Mouse (Mus musculus): ENCODE measurements at regions not wholly inside any gene's neighbourhood (a gene's known extent, or its start where the extent isn't known, plus 50 kb on each side); places are given as distances from the start of the nearest gene placed in this dataset.

DNA sequence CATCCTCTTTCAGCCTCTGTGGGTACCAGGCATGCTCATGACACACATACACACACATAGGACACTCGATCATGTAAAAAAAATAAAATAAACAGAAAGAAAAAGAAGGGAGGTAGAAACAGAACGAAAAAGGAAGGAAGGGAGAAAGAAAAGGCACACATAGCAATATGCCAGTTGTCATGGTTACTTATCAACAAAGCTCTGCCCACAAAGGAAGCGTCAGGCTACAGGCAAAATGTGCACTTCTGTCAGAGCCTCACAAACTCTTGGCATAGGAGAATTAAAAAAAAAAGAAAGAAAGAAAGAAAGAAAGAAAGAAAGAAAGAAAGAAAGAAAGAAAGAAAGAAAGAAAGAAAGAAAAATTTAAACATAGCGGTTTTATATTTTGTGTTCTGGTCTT is 56.9 kb upstream of the Sox2 start:
- DNase-seq (ENCODE audit: low spot score in 2 of 2) = no peak

DNA sequence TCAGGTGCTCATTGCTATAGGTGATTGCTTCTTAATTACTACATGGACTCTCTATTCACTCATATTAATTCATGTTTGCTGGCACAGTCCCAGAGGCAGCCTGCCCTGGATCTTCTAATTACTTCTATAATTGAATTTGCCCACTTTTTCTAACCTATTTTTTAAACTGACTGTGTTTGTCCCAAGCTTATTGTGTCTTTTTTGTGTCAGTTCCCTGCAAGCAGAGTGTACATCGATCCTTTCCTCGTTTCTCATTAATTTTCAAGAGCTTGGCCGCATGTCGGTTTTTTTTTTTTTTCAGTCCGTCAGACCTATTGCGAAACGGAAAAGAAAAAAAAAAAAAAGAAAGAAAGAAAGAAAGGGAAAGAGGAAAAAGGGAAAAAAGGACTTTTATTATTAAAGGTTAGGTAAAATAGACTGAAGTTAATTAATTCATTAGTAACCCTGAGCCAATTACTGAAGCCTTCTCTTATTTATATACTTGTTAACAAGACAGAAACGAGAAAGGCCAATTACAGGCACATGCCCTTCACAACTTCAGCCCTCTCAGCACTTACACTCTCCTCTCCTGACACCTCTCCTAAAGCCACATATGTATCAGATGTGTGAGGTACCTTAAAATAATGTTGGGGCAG is 72.2 kb upstream of the Sox2 start:
- no peak for DNase-seq (ENCODE audit: low spot score in 2 of 2)

DNA sequence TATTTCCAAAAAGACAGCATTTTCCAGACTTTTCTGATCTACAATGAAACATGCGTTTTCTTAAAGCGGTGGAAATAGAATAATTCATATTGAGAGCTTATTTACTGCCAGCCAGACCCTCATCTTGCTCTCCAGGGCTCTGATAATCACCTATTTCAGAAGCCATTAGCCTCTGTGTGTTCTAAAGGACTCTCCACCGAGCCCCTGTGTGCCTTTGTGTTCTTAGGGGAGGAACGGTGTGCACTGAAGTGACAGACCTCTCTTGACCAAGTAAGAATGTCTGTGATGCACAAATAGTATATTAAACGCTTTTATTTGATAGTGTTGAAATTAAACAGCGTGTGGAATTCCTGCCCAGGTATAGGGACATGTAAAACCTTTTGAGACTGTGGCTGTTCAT is 73.1 kb upstream of the Sox2 start:
- no peak for DNase-seq (ENCODE audit: low spot score in 2 of 2)

DNA sequence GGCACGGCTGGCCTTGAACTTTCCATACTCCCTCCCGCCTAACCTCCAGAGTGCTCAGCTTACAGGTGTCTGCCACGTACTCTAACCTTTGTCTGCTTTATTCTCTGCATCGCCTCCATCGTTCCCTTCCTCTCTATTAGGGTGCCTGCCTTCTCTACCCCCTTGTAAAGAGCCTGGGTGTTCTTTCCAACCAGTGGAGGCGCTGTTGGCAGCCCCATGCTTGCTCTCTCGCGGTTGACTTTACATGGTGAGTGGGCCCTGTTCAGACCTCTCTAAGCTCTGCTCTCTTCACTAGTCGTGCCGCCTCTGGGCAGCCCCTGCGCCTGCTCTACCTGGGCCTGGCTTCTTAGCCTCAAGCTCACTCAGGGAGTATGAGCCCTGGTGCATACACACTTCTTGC is 74.0 kb upstream of the Sox2 start:
- no peak for DNase-seq (ENCODE audit: low spot score in 2 of 2)

DNA sequence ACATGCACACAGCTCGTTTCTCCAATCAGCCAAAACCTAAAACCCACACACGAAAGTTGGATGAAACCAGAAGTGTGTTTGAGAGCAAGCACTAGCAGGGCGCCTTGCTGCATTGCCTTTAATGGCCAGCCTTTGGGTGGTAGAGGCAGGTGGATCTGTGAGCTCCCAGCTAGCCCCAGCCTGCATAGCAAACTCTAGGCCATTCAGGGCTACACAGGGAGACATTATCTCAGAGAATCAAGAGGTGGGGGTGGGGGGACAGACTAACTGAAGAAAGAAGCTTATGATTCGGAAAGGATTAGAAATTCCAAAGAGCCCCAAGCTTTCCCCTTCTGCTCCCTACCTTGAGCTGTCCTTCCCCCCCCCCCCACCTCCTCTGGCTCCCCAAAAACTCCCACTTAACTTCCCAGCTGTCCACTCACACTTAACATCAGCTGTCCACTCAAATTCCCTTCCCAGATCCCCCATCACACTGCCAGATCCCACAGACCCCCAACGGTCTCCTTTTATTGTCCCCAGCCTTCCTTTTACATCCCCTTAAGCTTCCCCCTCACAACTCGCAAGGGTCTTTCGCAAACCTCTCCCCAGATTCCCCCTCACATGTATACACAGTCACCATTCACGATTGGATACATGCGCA is 75.4 kb upstream of the Sox2 start:
- no peak for DNase-seq (ENCODE audit: low spot score in 2 of 2)

DNA sequence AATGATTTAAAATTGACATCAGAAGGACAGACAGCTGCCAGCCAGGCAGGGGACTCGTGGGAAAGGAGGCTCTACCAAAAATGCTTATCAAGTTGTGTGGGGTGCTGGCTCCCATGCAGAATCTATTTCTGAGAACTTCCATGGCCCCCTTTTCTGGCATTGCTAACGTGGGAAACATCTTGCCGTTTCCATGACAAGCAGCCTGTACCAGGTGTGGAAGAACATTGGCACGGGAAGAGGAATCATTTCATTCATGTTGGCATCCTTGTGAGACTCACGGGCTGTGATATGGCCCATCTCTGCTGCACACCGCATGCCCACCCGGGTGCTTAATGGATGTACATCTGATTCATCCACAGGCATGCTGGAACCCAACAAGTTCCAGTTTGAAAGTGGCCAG is 76.9 kb upstream of the Sox2 start:
- DNase-seq (ENCODE audit: low spot score in 2 of 2) = no peak

DNA sequence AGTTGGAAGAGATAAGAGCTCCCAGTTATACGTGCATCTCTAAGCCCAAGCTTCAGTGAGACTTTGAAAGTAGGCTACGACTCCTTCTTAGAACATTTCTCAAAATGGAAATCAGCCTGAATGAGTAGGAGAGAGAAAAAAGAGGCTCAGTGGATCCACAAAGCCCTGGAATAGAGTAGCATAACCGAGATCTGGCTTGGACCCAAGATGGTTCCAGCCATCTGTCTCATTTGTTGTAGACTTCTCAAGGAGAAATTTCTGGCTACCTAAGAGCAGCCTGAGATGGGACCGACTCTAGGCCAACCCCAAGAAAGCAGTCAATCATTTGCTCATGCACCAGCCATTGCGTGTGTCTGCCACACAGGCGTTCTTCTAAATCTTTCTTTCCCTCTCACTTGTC is 78.1 kb upstream of the Sox2 start:
- DNase-seq (ENCODE audit: low spot score in 2 of 2) = peak; percentile 78 to 79

DNA sequence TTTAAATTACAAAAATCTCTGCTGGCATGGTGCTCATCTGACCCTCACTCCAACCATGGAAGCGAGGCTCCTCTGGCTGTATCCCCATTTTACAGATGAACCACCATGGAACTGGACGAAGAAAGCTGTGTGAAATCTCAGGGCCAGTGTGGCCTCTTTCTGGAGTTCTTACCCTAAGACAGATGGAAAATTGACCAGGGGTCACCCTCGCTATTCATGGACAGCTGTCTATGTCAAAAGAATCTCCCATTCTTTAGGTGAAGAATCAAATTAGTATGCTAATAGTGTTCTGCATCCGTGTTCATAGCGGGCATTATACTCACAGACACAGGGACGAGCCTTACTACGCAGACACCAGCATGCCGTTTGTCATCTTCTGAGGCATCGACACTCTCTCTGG is 78.6 kb upstream of the Sox2 start:
- DNase-seq (ENCODE audit: low spot score in 2 of 2) = no peak

DNA sequence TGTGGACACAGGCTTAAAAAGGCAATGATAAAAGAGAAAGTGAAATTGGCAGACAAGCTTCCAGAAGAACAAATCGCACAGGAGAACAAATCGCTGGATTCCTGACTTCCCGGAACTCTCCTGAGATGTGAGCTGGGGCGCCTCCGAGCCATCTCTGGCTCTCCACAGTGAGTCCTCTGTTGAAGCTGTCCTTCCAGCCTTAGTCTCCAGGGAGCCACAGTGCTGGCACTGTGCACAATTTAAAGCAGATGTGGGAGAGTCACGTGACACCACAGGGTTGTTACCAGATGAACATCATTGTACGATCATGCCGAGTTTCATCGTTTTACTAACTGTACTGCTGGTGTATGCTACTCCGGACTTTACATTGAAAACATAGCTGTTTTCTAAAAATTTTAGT is 80.2 kb upstream of the Sox2 start:
- no peak for DNase-seq (ENCODE audit: low spot score in 2 of 2)

DNA sequence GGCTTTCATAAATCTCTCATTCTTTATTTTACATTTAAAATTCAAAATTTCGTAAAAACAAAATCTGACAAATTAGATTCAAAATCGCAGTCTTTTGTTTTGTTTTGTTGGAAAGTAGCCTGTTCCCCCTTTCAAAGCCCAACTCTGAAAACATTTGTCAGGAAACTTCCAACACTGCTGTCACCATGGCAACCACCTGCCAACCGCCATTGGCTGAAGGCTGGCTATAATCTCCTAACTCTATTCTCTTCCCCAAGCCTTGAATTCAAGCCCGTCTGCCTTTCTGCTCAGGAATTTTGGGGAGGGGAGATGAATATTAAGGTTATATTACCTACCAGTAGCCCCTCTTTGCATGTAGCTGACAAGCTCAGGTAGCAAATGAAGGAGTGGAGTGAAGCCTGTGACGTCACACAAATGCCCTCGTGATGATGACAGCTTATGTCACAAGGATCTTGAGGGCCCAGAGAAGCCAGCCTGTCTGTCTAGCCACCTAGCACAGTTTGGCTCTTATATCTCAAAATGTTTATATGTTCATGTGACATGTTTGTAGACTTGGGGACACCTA is 82.0 kb upstream of the Sox2 start:
- DNase-seq (ENCODE audit: low spot score in 2 of 2) = no peak

DNA sequence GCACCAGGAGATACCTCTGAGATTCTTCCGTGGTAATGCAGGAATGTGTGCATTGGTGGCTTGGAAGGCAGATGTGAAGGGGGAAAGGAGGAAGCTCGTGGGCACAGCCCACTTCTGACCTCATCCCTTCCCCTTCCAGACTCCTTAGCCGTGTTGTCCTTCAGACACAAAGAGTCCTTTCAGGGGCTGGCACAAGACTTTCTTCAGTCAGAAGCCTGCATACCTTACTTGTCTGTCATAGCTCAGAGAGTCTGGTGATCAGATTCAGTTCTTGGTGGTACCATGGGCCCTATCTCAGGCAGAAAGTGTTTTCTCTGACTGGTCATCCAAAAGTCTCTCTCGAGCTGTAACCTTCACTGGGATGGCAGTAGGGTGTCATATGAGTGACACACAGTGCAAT is 84.8 kb upstream of the Sox2 start:
- no peak for DNase-seq (ENCODE audit: low spot score in 2 of 2)

DNA sequence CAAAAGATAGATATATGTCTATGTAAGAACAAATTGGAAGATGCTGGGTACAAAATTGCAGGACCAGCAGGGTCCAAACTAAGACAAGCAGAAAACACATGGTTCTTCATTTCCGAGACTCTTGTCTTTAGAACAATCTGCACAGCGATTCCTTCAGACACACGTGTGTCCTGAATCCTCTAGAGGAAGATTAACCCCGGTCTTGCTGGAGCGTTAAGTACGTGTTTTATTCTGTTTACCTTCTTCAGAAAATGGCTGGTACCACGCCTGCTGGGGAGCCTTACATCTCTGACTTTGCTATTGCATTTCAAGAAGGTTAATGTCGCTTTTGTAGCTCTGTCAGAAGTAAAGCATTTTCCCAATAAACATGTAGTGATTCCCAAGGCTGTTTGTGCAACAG is 87.3 kb upstream of the Sox2 start:
- DNase-seq (ENCODE audit: low spot score in 2 of 2) = no peak

DNA sequence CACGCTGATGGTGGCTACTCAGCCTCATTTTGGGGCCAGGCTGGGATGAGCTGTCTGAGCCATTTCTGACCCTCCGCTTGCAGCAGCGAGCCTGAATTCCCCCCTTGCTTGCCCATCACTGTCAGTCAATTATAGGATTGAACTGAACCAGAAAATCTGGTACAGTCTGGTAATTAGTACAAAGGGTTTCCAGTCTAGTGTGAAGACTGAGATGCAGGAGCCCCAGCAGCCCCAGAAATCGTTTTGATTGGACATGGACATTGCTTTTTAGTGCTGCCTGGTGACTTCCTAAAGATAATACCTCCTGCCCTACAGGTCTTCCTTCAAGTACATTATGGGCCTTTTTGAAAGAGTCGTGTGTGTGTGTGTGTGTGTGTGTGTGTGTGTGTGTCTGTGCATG is 88.5 kb upstream of the Sox2 start:
- DNase-seq (ENCODE audit: low spot score in 2 of 2) = no peak

DNA sequence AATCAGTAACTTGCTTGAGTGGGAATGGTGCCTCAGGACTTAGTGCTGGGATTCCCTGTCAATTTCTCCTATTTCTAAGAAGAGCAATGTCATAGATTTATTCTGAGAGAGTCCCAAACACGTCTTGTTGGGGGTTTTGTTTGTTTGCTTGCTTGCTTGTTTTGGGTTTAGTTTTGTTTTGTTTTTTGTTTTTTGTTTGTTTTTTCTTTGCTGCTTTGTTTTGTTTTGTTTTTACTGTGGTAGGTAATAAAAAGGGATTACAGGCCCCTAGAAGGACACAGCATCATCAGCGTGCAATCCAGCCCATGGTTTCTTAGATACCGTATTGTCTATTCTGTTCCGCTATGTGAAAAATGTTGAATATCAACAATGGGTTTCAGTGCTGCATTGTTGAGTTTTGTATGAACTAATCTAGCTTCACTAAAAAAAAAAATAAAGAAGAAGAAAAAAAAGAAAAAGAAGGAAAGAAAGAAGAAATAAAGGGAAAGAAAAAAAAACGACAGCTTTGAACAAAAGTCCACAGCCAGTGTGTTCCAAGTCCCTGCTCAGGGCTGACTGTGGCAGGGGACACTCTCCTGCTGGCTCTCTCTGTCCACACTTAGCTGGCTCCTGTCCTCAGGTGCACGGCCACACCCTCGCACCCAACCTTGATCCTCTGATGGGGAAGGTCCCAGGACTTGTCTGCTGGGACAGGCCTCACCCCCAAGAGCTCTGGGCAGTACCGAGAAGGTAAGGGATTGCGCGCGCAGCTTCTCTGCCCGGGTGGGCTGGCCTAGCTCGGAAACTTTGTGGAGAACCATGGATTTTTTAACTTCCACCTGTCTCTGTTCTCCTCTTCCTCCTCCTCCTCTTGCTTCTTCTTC is 90.1 kb upstream of the Sox2 start:
- DNase-seq (ENCODE audit: low spot score in 2 of 2) = no peak

DNA sequence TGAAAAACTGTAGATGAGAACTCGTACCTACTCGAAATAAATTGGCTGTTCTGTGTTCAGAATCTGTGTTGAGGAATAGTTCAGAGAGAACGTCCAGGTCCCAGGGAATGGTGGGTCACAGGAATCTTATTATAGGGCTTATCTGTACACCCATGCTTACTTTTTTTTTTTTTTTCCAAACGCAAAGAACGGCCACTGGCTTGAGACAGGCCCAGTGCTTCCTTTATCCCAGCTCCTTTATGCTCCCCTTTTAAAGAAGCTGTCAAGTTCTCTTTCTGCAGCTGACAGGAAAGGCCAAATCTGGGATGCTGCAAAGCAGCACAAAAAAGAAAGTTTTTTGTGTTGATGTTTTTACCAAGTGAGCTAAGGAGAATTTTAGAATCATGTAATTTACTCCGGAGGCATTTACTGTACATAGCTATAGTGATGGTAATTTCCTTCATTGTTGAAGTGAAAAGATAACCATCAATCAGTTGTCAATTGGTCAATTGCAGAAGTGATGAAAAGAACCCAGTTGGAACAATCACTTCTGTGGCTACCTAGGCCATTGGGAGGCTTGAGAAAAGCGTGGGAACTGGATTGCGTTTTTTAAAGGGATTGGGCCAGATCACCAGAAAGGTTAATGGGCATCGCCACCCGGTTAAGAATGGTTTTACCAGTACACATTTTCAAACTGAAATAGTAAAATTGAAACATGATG is 91.2 kb upstream of the Sox2 start:
- no peak for DNase-seq (ENCODE audit: low spot score in 2 of 2)

DNA sequence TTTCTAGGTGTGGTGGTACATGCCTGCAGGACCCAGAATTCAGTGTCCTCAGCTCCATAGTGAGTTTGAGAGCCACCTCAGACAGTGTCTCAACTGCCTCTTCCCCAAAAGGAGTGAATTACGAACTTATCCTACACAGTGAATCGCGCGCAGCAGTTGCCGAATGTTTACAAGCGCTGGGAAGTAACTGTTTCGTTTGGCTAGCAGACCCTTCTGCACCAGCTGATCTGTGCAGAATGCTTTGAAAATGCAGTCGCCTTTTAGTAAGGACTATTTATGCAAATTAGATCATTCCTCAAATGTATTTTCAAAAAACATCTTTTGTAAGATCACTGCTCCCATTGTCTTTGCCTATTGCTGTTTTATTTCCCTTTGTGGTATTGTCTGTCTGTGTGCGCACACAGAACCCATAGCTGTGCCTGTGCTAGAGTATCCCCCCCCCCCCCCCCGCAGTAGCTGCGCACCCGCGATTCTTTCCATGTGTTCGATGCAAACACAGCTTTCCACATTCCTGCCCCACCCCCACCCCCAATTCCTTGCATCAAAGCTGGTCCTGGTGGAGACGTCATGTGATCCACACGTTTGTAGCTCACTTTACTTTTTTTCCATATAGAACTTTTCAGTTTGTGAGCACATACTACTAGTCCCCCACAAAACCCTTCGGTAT is 97.5 kb upstream of the Sox2 start:
- no peak for DNase-seq (ENCODE audit: low spot score in 2 of 2)

DNA sequence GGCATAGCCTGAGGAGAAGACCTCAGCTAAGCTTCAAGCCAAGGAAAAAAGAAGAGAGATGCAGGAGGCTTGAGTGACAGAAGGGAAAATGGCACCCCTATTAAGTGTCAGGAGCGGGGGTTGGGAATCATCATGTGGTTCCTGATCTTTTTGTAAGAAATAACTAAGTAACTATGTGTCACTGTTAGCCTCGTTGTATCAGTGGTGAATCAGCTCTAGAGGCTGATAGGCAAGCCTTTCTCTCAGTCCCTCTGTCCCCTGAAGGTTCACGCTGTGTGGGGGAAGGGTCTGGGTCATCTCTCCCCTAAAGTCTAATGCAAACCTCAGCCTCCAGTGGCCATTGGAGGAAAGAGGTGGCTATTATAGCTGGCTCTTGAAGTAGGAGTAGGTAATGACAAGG is 99.1 kb upstream of the Sox2 start:
- DNase-seq (ENCODE audit: low spot score in 2 of 2) = no peak

DNA sequence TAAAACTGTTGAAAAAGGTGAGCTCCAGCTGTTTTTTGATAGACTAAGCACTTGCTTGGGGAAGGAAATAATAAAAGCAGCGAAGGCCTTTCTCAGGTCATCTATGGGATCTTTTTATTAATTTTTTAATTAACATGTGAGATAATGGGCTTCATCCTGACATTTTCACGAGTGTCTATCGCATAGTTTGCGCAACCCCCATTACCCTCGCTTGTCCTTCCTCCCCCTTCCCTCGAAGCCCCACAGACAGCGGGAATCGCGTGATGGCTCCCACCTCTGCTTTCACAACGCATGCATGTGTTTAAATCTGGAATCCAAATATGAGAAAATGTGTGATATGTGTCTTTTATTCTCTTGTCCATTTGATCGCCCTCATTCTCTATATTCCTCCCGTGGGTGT is 100.0 kb upstream of the Sox2 start:
- no peak for DNase-seq (ENCODE audit: low spot score in 2 of 2)

DNA sequence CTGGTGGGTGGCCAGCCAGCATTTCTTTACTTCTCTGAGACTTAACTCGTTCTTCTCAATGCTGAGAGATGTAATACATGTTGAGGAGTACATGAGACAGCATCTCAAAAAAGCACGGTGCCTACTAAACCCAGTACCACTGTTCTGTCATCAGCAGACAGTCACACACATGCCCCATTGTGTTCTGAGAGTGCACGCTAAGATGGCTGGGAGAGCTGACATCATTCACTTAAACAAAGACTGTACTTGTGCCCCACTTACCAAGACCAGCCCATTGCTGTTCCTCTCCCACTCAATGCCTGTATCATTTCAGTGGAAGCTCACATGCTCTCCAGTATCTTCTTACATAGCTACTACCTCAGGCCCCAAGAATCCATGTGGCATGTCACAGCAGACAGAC is 117.8 kb upstream of the Sox2 start:
- DNase-seq (ENCODE audit: low spot score in 2 of 2) = no peak

DNA sequence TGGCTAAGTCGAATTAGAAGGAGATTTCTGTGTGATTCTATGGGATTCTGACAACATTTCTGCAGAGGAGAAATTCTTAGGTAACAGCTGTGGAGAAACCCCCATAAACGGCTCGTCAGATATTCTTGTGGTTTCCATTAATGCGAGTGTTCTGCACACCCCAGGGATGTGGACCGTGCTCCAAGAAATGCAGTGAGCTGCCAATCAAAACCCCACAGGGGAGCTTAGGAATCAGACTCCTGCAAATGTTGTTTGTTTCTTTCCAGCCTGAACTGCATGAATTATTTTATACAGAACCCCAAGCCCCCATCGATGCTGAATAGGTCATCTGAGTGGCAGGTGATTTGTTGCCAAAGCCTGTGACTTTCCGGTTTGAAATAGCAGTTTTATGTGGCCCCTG is 118.4 kb upstream of the Sox2 start:
- no peak for DNase-seq (ENCODE audit: low spot score in 2 of 2)

DNA sequence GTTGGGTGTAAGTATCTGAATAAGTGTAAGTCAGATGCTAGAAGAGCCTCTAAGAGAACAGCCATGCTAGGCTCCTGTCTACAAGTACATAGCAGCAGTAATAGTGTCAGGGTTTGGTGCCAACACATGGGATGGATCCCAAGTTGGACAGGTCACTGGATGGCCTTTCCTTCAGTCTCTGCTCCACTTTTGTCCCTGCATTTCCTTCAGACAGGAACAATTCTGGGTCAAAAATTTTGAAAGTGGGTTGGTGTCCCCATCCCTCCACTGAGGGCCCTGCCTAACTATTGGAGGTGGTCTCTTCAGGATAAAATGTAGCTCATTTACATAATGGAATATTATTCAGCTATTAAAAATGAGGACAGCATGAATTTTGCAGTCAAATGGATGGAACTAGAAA is 122.7 kb upstream of the Sox2 start:
- DNase-seq (ENCODE audit: low spot score in 2 of 2) = no peak
